Mouse (Mus musculus) testis, adult 2 months (tissue): Measurements from ENCODE around the gene Tln2.

ENCODE experiments used
- CTCF ChIP-seq: fragments of 200-500 bp; IDR thresholded peaks from 2 replicates; pipeline ENCODE4 v1.5.1; 2012; ENCODE audit warnings: low read depth, mild to moderate bottlenecking, inconsistent platforms, low read length, moderate library complexity; ENCODE audit not compliant: control insufficient read depth, insufficient read depth, insufficient replicate concordance
- POLR2A ChIP-seq: fragments of 200-500 bp; IDR thresholded peaks from 2 replicates; pipeline ENCODE4 v1.6.1; 2012; ENCODE audit warnings: low read depth, mild to moderate bottlenecking, inconsistent platforms, low read length, moderate library complexity; ENCODE audit not compliant: control insufficient read depth

DNA sequence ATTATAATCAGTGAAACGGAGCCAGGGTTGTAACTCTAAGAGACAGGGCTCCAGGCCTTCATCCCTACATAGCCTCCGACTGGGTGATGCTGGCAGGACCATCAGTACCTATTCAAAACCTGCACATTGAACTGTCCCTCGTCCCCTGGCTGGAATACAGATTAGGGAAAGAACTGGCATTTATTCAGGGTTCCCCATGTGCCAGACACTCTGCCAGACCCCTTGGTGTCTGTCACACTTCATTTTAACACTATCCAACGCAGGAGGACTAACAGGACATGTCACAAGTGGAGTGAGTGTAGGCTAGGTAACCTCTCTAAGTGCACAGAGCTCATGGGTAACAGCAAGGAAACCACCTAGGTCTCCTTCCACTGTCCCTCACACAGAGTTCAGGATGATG lies 37.8 kb downstream of the Tln2 start:
- TF ChIP-seq CTCF, result no peak
- TF ChIP-seq POLR2A, result no peak
